Mouse (Mus musculus) embryonic fibroblast, embryonic 13.5 days (primary cell): ENCODE measurements at regions not wholly inside any gene's neighbourhood (a gene's known extent, or its start where the extent isn't known, plus 50 kb on each side); places are given as distances from the start of the nearest gene placed in this dataset.

Experiments used
- CTCF ChIP-seq: IDR thresholded peaks from 2 replicates; pipeline ENCODE4 v1.5.1; 2011; ENCODE audit warnings: mild to moderate bottlenecking, control low read depth, low read length, moderate library complexity, borderline replicate concordance; ENCODE audit not compliant: insufficient read depth
- POLR2A ChIP-seq: IDR thresholded peaks from 2 replicates; pipeline ENCODE4 v1.6.1; 2011; ENCODE audit warnings: low read depth, mild to moderate bottlenecking, control low read depth, low read length, moderate library complexity

DNA sequence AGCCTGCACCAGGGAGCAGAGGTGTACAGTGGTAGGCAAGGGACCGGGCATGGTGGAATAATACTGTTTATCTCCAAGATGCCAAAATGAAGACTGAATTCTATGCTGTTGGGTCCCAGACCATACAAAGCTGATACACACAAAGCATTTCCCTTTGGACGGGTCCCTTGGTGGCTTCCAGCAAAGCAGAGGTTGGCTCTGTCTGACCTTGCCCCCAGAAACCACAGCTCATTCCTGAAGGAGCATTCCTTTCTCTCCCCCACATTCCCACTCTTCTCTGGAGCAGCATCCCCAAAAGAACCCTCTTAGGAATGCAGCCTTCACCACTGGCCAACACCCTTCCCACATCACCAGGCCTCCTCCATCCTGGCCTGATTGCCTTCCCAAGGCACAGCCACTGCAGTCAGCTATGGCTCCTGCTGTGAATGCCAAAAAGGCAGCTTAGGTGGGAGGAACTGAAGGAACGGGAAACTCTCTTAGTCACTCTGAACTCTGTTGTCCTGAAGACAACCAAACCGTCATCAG lies 212.4 kb upstream of the Dio3 start:
- no peak for TF ChIP-seq POLR2A
- TF ChIP-seq CTCF, result no peak
